Mouse (Mus musculus) embryonic fibroblast, embryonic 13.5 days (primary cell): ENCODE results near the gene Traf2. TPM values are rescaled to one million over a fixed set of nuclear protein-coding genes. Genes with fewer than 3 reads are reported as not detected.

Experiments used
- H3K27ac ChIP-seq: 2 replicates; pipeline ENCODE4 v1.5.1; 2012; ENCODE audit warnings: low read length, control low read depth, inconsistent platforms; ENCODE audit not compliant: insufficient read depth
- H3K4me1 ChIP-seq: 2 replicates; pipeline ENCODE4 v1.6.1; 2011; ENCODE audit warnings: low read length; ENCODE audit not compliant: control insufficient read depth, insufficient read depth
- H3K4me3 ChIP-seq: 2 replicates; pipeline ENCODE4 v1.5.1; 2011; ENCODE audit warnings: mild to moderate bottlenecking, control low read depth, low read length; ENCODE audit not compliant: insufficient read depth
- CTCF ChIP-seq: IDR thresholded peaks from 2 replicates; pipeline ENCODE4 v1.5.1; 2011; ENCODE audit warnings: mild to moderate bottlenecking, control low read depth, low read length, moderate library complexity, borderline replicate concordance; ENCODE audit not compliant: insufficient read depth
- POLR2A ChIP-seq: IDR thresholded peaks from 2 replicates; pipeline ENCODE4 v1.6.1; 2011; ENCODE audit warnings: low read depth, mild to moderate bottlenecking, control low read depth, low read length, moderate library complexity
- polyA plus RNA-seq: library from polyadenylated mRNA; stranded (reverse); fragments of >200 nt; gene quantifications from 2 replicates; pipeline ENCODE4 v1.2.4, GENCODE M21; 2011; ENCODE audit warnings: low read depth; ENCODE audit not compliant: missing spikeins, insufficient read length

The Traf2 gene
- polyA plus RNA-seq, 1 experiment: 13.1 TPM

DNA sequence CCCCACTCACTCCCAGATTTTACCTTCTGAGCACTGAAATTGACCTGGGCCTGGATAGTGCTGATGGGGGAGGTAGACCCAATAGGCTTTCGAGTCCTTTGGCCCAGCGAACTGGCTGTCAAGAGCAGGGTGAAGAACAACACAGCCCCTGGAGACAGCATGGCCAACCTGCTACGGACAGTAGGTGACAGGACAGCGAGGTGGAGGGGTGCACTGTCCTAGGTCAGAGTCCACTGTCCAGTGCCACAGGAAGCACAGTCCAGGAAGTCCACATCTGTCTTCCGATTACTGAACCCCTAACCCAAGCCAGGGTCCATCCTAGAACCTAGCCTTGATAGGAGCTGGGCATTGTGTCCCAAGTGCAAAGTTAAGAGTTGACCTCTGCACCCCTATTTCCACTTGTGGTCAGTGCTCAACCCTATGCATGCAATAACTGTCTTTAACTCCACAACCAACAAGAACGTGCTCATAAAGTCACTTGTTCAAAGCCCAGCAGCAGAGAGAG lies 46.6 kb downstream of the Traf2 start:
- no peak overlapping the region for H3K4me3 ChIP-seq
- H3K4me1 ChIP-seq: no peaks in the 10 kb centered on the region
- no peak overlapping the region for H3K27ac ChIP-seq
- TF ChIP-seq POLR2A (no peak; the same call in 1 of the 2 replicates), CTCF (no peak)

DNA sequence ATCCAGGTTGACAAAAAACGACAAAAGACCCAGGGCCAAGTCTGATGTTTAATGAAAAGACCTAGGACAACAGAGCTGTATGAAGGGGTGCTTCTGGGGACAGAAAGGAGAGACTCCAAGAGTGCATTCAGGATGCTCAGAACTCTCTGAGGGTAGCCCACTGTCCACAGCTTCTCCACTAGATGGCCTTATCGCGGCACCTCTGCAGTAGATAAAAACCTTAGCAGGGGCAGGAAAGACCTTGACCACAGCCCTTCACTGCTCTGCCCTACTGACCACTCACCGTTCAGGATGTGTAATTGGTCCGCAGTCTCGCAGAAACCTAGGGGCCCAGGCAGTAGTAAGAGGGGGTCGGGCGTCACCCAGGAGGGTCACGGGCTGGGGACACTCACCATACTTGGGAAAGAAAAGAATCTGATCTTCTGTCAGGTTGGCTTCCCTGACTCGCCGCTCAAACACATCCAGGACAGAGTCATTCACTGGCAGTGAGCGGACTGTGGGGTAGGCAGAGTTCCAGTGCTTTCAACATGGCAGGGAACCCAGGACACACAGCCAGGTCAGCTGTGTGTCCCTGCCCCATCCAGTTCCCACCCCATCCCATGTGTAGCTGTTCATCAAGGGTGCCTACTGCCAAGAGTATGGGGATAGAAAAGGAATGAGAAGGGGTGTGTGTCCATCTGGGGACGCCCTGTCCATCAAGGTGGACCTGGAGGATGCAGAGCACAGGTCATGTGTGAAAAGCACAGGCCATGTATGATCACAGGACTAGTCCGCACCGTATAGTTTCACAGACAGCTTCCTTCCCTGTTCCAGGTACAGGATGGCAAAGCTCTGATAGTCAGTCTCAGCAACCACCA lies 47.9 kb downstream of the Traf2 start:
- no peaks in the 10 kb centered on the region for H3K4me1 ChIP-seq
- no peak overlapping the region for H3K4me3 ChIP-seq
- no peak overlapping the region for H3K27ac ChIP-seq
- no peak for TF ChIP-seq POLR2A
- no peak for TF ChIP-seq CTCF

DNA sequence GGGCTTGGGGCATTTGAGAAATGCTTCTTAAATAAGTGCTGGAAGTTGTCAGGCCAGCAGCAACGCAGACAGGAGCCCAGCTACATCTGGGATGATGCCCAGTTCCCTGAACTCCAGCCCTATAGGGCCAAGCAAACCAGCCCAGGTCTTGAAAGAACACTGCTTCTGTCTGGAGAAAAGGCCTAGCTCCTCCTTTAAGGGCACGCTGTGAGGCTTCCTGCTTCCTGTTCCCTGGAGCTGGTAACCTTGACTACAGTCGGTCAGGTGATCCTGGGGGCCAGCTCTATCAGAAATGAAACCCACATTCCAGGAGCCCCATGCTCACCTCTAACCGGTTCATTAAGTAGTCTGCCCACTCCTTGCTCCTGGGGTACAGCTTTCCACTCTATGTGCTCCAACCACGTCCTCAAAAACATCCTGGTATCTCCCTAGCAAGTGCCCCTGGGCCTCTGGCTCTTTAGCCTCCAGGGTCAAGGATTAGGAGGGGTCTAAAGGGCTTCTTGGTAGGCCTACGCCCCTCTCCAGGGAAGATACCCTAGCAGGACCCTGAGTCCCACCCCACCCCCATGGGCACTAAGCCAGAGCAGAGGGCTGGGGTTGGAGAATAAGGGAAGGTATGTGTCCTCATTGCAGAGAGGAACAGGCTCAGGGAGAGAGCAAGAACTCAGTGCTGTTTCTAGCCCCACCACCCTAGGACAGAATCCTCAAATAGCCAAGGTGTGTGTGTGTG lies 48.7 kb downstream of the Traf2 start:
- H3K4me1 ChIP-seq: no peaks in the 10 kb centered on the region
- TF ChIP-seq POLR2A (no peak), CTCF (no peak)
- H3K4me3 ChIP-seq: no peak overlapping the region
- no peak overlapping the region for H3K27ac ChIP-seq

DNA sequence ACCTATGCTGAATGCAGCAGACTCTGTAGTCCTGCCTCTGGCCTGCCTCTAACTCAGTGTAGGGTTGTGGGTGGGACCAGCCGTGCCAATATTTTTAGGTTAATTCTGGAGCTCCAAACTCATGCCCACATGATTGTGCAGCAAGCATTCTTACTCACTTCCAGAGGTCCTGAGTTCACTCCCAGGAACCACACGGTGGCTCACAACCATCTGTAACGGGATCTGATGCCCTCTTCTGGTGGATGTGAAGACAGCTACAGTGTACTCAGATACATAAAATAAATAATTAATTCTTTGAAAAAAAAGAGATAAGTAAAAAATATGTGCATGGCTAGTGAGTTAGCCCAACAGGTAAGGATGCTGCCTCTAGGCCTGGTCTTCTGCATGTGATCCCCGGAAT lies 50.3 kb downstream of the Traf2 start:
- TF ChIP-seq CTCF: peak; percentile 28; the same call in 1 of the 2 replicates
- TF ChIP-seq POLR2A: no peak
- Histone ChIP-seq H3K4me1 (no peaks in the 10 kb centered on the region), H3K4me3 (no peak overlapping the region), H3K27ac (no peak overlapping the region)

DNA sequence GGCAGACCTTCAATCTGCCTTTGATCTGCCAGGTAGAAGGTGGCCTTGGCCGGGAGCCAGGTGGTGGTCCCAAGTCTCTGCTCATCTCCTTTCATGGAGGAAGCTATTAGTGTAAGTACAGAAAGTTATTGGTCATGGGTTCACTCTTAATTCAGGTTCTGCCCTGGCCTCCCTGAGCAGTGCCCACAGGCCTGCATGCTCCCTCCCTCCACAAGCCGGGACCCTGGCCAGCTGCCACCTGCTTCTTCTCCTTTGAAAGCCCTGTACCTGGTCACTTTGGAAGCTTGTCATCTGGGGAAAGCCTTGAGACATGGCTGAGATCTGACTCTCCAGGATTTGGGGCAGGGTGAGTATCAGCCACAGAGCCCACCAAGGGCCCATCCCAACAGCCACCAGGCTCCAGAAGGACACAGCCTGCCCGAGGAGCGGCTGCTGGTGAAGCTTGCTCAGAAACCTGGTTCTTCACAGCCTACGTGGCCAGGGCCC lies 53.2 kb downstream of the Traf2 start, which contains the start of gene Lcn12:
Lcn12 (minus strand) TSS at position 436 of the 486 bp plus-strand sequence.
- no peak within 1 kb of the TSS for H3K27ac ChIP-seq
- H3K4me1 ChIP-seq: no peaks in the 10 kb centered on the region
- no peak within 1 kb of the TSS for H3K4me3 ChIP-seq
- TF ChIP-seq CTCF (no peak), POLR2A (no peak)

DNA sequence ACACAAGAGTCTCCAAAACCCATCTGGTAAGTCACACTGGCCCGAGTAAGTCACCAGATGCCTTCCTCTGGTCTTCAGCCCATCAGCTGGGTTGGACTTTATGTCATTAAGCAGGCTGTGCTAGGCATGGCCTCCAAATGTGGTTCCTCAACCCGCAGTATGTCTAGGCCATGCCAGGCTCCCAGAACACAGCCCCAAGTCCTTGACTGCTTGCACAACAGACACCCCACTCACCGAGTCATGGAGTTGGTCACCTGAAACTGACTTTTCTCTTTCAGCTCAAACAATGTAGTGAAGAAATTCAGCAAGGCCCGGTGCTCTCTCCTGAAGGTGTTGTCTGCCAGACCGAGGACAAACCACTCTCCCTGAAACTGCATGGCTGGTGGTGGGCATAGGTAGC lies 53.8 kb downstream of the Traf2 start:
- no peak overlapping the region for H3K4me3 ChIP-seq
- H3K4me1 ChIP-seq: no peaks in the 10 kb centered on the region
- no peak overlapping the region for H3K27ac ChIP-seq
- no peak for TF ChIP-seq CTCF
- no peak for TF ChIP-seq POLR2A

DNA sequence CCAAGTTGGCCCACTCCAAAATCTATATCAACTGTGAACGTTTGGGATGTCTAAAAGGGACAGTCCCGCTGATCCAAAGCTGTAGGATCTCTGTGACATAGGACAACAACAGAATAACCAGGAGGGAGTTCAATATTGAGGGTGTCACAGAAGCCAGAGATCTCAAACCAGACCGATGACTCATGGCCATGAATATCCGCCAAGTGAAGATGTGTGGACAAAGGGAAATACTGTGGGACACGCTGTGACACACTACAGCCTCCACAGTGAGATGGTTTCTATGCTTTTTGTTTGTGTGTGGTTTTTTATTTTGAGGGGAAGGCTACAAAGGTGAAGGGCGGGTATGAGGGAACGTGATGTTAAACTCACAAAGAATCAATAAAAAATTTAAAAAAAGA lies 58.1 kb downstream of the Traf2 start:
- H3K4me1 ChIP-seq: no peaks in the 10 kb centered on the region
- no peak for TF ChIP-seq POLR2A
- no peak for TF ChIP-seq CTCF
- no peak overlapping the region for H3K4me3 ChIP-seq
- H3K27ac ChIP-seq: no peak overlapping the region

DNA sequence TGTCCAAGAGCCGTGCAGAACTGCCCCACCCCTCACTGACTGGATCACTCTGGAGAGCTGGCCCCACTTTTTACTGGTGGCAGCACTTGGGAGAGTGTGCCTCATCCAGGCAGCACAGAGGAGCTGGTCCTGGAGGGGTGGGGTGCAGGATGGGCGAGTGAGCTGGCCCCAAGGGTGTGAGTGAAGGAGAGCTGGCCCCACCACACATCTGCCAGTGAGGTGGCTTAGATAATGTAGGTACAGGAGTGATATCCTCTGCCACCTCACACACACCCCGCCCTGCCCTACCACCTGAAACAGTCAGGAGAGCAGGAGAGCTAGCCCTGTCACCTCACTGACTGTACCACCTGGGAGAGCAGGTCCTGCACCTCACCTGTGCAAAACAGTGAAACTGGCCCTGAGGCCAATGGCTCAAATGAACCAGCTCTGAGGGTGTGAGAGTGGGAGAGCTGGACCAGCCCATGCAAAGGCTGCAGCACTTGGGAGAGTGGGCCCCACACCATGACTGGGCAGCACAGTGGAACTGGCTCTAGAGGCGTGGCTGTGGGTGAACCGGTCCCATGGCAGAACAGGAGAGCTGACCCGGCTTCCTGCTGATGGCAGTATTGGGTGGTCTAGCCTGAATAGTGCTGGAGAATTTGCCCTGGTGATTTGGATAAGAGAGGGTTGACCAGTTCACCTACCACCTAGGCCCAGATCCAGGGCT lies 58.6 kb downstream of the Traf2 start:
- no peak for TF ChIP-seq CTCF
- no peak for TF ChIP-seq POLR2A
- H3K4me1 ChIP-seq: no peaks in the 10 kb centered on the region

DNA sequence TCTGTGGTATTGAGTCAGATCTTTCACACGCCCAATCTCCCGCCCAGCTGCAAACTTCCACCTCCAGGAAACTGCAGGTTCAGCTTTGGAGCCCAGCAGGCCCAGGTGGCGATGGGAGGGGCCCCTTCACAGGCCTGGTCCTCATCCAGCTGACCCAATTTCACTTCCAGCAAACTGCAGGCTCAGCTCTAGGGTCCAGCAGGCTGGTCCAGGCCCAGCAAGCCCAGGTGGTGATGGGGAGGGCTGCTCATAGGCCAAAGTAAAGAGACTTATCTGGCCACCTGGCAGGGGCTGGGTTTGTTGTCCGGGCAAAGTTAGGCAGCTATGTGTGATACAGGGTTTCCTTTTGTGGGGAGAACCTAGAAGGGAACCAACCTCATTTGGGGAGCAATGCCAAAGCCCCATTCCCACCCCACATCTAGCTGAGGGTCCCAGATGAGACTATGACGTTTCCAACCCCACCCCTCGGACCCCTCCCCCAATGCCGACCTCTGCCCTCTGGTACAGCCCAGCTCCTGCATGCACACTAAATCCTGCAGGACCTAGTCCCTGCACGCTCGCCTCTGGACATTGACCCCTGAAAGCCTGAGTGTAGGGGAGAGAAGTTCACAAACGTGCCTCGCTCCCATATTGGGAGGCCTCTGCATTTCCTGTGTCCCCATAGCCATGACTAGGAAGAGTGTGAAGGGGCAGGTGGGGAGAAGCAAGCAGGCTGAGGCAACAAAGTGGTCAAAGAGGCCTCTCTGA lies 61.7 kb downstream of the Traf2 start:
- H3K27ac ChIP-seq: no peak overlapping the region

More for the DNA sequence above, 58.6 kb downstream of the Traf2 start:
- no peak overlapping the region for H3K27ac ChIP-seq
- H3K4me3 ChIP-seq: no peak overlapping the region

More for the DNA sequence above, 61.7 kb downstream of the Traf2 start:
- no peak overlapping the region for H3K4me3 ChIP-seq
- no peaks in the 10 kb centered on the region for H3K4me1 ChIP-seq
- no peak for TF ChIP-seq POLR2A
- TF ChIP-seq CTCF: no peak
